Mouse (Mus musculus) bone marrow, adult 2 months (tissue): ENCODE measurements around the gene Myo19. TPM values are rescaled to one million over a fixed set of nuclear protein-coding genes. Genes with fewer than 3 reads are reported as not detected.

ENCODE experiments used
- H3K27ac ChIP-seq: fragments of 200-500 bp; 2 replicates; pipeline ENCODE4 v1.5.1; 2012; ENCODE audit warnings: low read depth, mild to moderate bottlenecking, control low read depth, inconsistent platforms, low read length; ENCODE audit not compliant: control insufficient read depth, poor library complexity, insufficient read depth
- H3K4me1 ChIP-seq: fragments of 200-500 bp; 2 replicates; pipeline ENCODE4 v1.6.1; 2011; ENCODE audit warnings: low read length; ENCODE audit not compliant: control insufficient read depth, insufficient read depth
- H3K4me3 ChIP-seq: fragments of 200-500 bp; replicated peaks from 2 replicates; pipeline ENCODE3; 2011; ENCODE audit warnings: mild to moderate bottlenecking, low read depth, low read length, control low read depth; ENCODE audit not compliant: control insufficient read depth
- CTCF ChIP-seq: fragments of 200-500 bp; IDR thresholded peaks from 2 replicates; pipeline ENCODE4 v1.5.1; 2011; ENCODE audit warnings: low read length, control low read depth; ENCODE audit not compliant: control insufficient read depth, insufficient read depth
- POLR2A ChIP-seq: fragments of 200-500 bp; IDR thresholded peaks from 2 replicates; pipeline ENCODE4 v1.6.1; 2011; ENCODE audit warnings: low read depth, mild to moderate bottlenecking, control low read depth, low read length, borderline replicate concordance; ENCODE audit not compliant: control insufficient read depth
- WGBS: fragments of 180-500 bp; shearing (Covaris S2); methylation state at CpG from one replicate; pipeline ENCODE4 v1.1.7; 2018; 5-methylcytosine and 5-hydroxymethylcytosine counted together
- polyA plus RNA-seq: library from polyadenylated mRNA; stranded (reverse); fragments of >200 nt; gene quantifications from 2 replicates; pipeline ENCODE4 v1.2.4, GENCODE M21; 2011; ENCODE audit warnings: low replicate concordance; ENCODE audit not compliant: missing spikeins, insufficient read depth, insufficient read length

Myo19 gene
- polyA plus RNA-seq, 1 experiment: 8.1 TPM

- 89% methylated on average over 15 of the region's 15 CpGs for WGBS
- H3K27ac ChIP-seq: no peak overlapping the region
- no peaks in the 10 kb centered on the region; the same call in 1 of the 2 replicates for H3K4me1 ChIP-seq
- H3K4me3 ChIP-seq: no peak overlapping the region
- TF ChIP-seq CTCF: no peak
These were observed 13.2 kb downstream of the Myo19 start for GRCm38 (mm10) chr11:84893113-84893512.

GRCm38 (mm10) chr11:84904597-84905144, 24.7 kb downstream of the Myo19 start:
- 82% methylated on average over 9 of the region's 9 CpGs for WGBS
- Histone ChIP-seq H3K27ac (no peak overlapping the region), H3K4me3 (no peak overlapping the region), H3K4me1 (no peaks in the 10 kb centered on the region)
- TF ChIP-seq CTCF (no peak), POLR2A (no peak)

GRCm38 (mm10) chr11:84907081-84907480, 27.1 kb downstream of the Myo19 start:
- WGBS: 81% methylated on average over 3 of the region's 3 CpGs
- no peak overlapping the region for H3K27ac ChIP-seq
- H3K4me3 ChIP-seq: no peak overlapping the region
- no peaks in the 10 kb centered on the region for H3K4me1 ChIP-seq
- TF ChIP-seq CTCF: no peak
- TF ChIP-seq POLR2A: no peak

- H3K4me1 ChIP-seq: no peaks in the 10 kb centered on the region
- 93% methylated on average over 6 of the region's 6 CpGs for WGBS
- no peak for TF ChIP-seq CTCF
- no peak for TF ChIP-seq POLR2A
- no peak overlapping the region for H3K4me3 ChIP-seq
- no peak overlapping the region for H3K27ac ChIP-seq
These were observed 28.5 kb downstream of the Myo19 start for GRCm38 (mm10) chr11:84908480-84908879.

GRCm38 (mm10) chr11:84910411-84910810, 30.5 kb downstream of the Myo19 start:
- Histone ChIP-seq H3K4me1 (no peaks in the 10 kb centered on the region), H3K4me3 (no peak overlapping the region), H3K27ac (no peak overlapping the region)
- WGBS: 96% methylated on average over 4 of the region's 4 CpGs
- TF ChIP-seq CTCF (no peak), POLR2A (no peak)

- 80% methylated on average over 5 of the region's 5 CpGs for WGBS
- H3K4me3 ChIP-seq: no peak overlapping the region
- no peaks in the 10 kb centered on the region; the same call in 1 of the 2 replicates for H3K4me1 ChIP-seq
- no peak overlapping the region for H3K27ac ChIP-seq
- TF ChIP-seq POLR2A (no peak), CTCF (peak; percentile 23; the same call in 1 of the 2 replicates)
These were observed 34.7 kb downstream of the Myo19 start for GRCm38 (mm10) chr11:84914673-84915072.

- 5% methylated on average over 34 of the region's 34 CpGs for WGBS
- no peaks in the 10 kb centered on the region; the same call in 1 of the 2 replicates for H3K4me1 ChIP-seq
These were observed 36.2 kb downstream of the Myo19 start, which contains the start of gene Znhit3 for GRCm38 (mm10) chr11:84916053-84916702. Znhit3 (minus strand) TSS chr11:84916366.

GRCm38 (mm10) chr11:84916703-84917300, 36.9 kb downstream of the Myo19 start:
- WGBS: 70% methylated on average over 7 of the region's 7 CpGs
- H3K4me1 ChIP-seq: no peaks in the 10 kb centered on the region; the same call in 1 of the 2 replicates
- no peak for TF ChIP-seq POLR2A
- TF ChIP-seq CTCF: no peak
- no peak overlapping the region for H3K4me3 ChIP-seq
- no peak overlapping the region for H3K27ac ChIP-seq

More at GRCm38 (mm10) chr11:84916053-84916702, 36.2 kb downstream of the Myo19 start, which contains the start of gene Znhit3:
- Histone ChIP-seq H3K4me3 (peak within 1 kb of the TSS; percentile 81), H3K27ac (no peak within 1 kb of the TSS)
- TF ChIP-seq CTCF (no peak), POLR2A (peak; percentile 25; the same call in 1 of the 2 replicates)

- Histone ChIP-seq H3K4me3 (no peak overlapping the region), H3K27ac (no peak overlapping the region), H3K4me1 (no peaks in the 10 kb centered on the region; the same call in 1 of the 2 replicates)
- 8% methylated on average over 16 of the region's 16 CpGs for WGBS
- peak; percentile 91 for TF ChIP-seq CTCF
- no peak for TF ChIP-seq POLR2A
These were observed 38.5 kb downstream of the Myo19 start for GRCm38 (mm10) chr11:84918425-84918824.
